Mouse (Mus musculus): Measurements from ENCODE around the gene Capn3. TPM values are rescaled to one million over a fixed set of nuclear protein-coding genes. Genes with fewer than 3 reads are reported as not detected.

Gene Capn3
- polyA plus RNA-seq, 1 experiment from 2014 or later = 1.7 TPM

DNA sequence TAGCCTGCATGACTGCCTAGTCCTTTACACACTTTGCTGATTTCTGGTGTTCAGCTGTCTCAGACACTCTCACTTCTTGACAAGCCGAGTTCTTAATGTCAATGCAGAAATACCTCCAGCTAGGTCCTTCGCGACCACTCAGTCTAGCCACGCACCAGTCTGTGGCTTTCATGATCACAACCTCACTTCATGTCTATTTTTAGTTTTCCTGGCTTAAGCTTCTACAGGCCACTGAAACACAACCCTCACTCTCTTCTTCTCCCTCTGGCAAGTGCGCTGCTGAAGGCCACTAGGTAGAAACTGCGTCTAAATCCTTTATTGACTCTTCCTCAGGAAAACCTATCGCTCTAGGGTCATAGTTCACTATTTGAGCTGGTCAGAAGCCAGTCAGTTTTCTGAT, 7.5 kb downstream of the Capn3 start:
- no peak for ATAC-seq
- Histone ChIP-seq H3K4me2 (replicated peaks) (no peak overlapping the region), H3K4me1 (replicated peaks) (no peaks in the 10 kb centered on the region), H3K27me3 (no peaks in the 10 kb centered on the region), H3K36me3 (no peaks in the 10 kb centered on the region), H3K27ac (no peak overlapping the region), H3K9me3 (no peaks in the 10 kb centered on the region), H3K4me3 (replicated peaks) (no peak overlapping the region), H3K9ac (replicated peaks) (no peak overlapping the region)
- WGBS = 93% methylated on average over 7 of the region's 7 CpGs

GRCm38 (mm10) chr2:120464091-120464490, 8.3 kb downstream of the Capn3 start:
- WGBS = 79% methylated on average over 8 of the region's 8 CpGs
- Histone ChIP-seq H3K4me1 (replicated peaks) (no peaks in the 10 kb centered on the region), H3K4me3 (replicated peaks) (no peak overlapping the region), H3K36me3 (no peaks in the 10 kb centered on the region), H3K27me3 (no peaks in the 10 kb centered on the region), H3K27ac (no peak overlapping the region), H3K9ac (replicated peaks) (no peak overlapping the region), H3K4me2 (replicated peaks) (no peak overlapping the region), H3K9me3 (no peaks in the 10 kb centered on the region)
- no peak for ATAC-seq

DNA sequence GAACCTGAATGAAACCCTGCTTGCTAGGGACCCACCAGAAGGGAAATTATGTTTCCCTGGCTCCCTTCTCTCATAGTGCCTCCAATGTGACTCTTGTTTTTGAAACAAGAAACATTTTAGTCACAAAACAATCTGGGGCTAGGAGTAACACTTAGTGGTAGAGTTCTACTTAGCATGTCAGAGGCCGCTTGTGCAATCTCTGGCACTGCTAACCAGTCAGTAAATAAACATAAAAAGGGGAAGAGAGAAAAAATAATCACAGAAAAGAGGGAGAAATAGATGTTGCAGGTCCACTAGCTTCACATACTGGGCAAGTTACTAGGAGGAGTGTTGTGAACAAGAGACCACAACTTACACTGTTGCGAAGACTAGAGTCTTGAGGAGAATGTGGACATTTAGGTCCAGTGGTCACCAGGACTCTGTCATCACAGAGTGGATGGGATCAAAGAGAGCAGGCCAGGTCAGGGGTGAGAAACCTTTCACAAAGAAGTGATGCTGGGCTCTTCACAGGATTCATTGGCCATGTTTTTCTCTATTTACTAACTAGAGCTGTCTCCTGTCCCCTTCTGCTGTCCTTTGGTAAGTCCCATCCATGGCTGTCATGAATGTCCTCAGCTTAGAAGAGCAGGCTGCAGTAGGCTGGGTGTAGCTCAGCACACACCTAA, 9.0 kb downstream of the Capn3 start:
- H3K9me3 ChIP-seq = no peaks in the 10 kb centered on the region
- H3K4me3 ChIP-seq (replicated peaks) = no peak overlapping the region
- no peak overlapping the region for H3K9ac ChIP-seq (replicated peaks)
- H3K4me2 ChIP-seq (replicated peaks) = no peak overlapping the region
- H3K4me1 ChIP-seq (replicated peaks) = no peaks in the 10 kb centered on the region
- no peaks in the 10 kb centered on the region for H3K27me3 ChIP-seq
- no peak overlapping the region for H3K27ac ChIP-seq
- no peak for ATAC-seq
- WGBS = 95% methylated on average over 2 of the region's 2 CpGs
- no peaks in the 10 kb centered on the region for H3K36me3 ChIP-seq

- WGBS = 92% methylated on average over 5 of the region's 5 CpGs
- no peak overlapping the region for H3K27ac ChIP-seq
- no peak for ATAC-seq
- no peaks in the 10 kb centered on the region for H3K27me3 ChIP-seq
- no peak overlapping the region for H3K9ac ChIP-seq (replicated peaks)
- H3K36me3 ChIP-seq = no peaks in the 10 kb centered on the region
- H3K4me2 ChIP-seq (replicated peaks) = no peak overlapping the region
- no peaks in the 10 kb centered on the region for H3K4me1 ChIP-seq (replicated peaks)
- no peaks in the 10 kb centered on the region for H3K9me3 ChIP-seq
- no peak overlapping the region for H3K4me3 ChIP-seq (replicated peaks)
These were observed 9.6 kb downstream of the Capn3 start for GRCm38 (mm10) chr2:120465397-120465785.

GRCm38 (mm10) chr2:120468011-120468410, 12.2 kb downstream of the Capn3 start:
- no peaks in the 10 kb centered on the region for H3K9me3 ChIP-seq
- no peak overlapping the region for H3K4me2 ChIP-seq (replicated peaks)
- H3K27me3 ChIP-seq = no peaks in the 10 kb centered on the region
- no peak overlapping the region for H3K9ac ChIP-seq (replicated peaks)
- no peak overlapping the region for H3K27ac ChIP-seq
- no peak overlapping the region for H3K4me3 ChIP-seq (replicated peaks)
- no peaks in the 10 kb centered on the region for H3K36me3 ChIP-seq
- ATAC-seq = no peak
- H3K4me1 ChIP-seq (replicated peaks) = no peaks in the 10 kb centered on the region

DNA sequence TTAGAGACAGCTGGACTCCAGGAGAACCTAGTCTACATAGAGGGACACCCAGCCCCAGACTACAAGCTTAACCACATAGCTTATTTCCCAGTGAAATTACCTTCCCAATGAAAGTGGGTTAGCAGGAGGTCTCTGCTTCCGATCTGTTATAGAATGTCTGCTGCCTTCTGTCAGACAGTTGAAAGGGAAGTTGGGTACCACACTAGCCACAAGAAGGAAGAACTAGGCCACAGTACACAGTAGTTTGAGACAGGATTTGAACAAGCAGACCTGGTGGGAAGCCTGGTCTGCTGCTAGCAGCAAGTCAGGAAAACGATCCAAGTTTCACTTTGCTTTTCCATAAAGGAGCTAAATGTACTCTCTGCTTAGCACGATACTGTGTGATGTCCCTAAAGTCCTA, 13.4 kb downstream of the Capn3 start:
- Histone ChIP-seq H3K4me2 (replicated peaks) (no peak overlapping the region), H3K9ac (replicated peaks) (no peak overlapping the region), H3K9me3 (peaks cover 6% of the 10 kb centered on the region; the same call in 1 of the 2 replicates), H3K27ac (no peak overlapping the region), H3K27me3 (no peaks in the 10 kb centered on the region), H3K36me3 (no peaks in the 10 kb centered on the region), H3K4me3 (replicated peaks) (no peak overlapping the region), H3K4me1 (replicated peaks) (no peaks in the 10 kb centered on the region)
- ATAC-seq = no peak
- WGBS = 86% methylated on average over 3 of the region's 3 CpGs

DNA sequence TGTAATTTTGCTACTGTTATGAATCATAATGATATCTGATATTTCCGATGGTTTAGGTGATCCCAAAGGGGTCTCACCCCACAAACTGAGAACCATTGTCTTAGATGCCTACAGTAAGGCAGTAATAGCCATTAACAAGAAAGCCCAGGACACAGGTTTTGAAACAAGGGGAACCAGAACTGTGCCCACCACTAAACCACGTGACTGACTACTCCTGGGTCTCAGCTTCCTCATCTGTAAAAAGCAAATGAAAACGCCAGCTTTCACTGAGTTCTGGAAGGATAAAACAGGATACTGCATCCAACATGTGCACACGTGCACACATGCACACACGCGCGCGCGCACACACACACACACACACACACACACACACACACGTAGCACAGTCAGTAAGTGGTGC, 13.9 kb downstream of the Capn3 start:
- no peak overlapping the region for H3K4me3 ChIP-seq (replicated peaks)
- H3K9ac ChIP-seq (replicated peaks) = no peak overlapping the region
- no peak for ATAC-seq
- H3K27me3 ChIP-seq = no peaks in the 10 kb centered on the region
- no peak overlapping the region for H3K27ac ChIP-seq
- H3K4me2 ChIP-seq (replicated peaks) = no peak overlapping the region
- WGBS = 94% methylated on average over 10 of the region's 10 CpGs
- H3K9me3 ChIP-seq = peaks cover 6% of the 10 kb centered on the region; the same call in 1 of the 2 replicates
- no peaks in the 10 kb centered on the region for H3K4me1 ChIP-seq (replicated peaks)
- no peaks in the 10 kb centered on the region for H3K36me3 ChIP-seq

DNA sequence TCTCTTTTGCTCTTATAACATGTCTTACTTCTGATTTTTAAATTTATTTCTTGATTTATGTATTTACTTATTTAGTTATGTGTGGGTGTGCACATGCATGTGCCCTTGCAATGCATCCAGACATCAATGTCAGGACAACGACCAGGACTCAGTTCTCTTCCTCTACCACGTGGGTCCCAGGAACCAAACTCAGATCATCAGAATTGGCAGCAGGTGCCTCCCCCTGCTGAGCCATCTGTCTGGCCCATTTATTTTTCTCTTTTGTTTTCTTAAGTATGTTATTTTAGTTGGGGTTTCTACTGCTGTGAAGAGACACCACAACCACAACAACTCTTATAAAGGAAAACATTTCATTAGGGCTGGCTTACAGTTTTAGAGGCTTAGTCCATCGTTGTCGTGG, 15.0 kb downstream of the Capn3 start:
- 78% methylated on average over 4 of the region's 4 CpGs for WGBS

GRCm38 (mm10) chr2:120476277-120477087, 20.7 kb downstream of the Capn3 start:
- H3K36me3 ChIP-seq = no peaks in the 10 kb centered on the region
- no peak overlapping the region; the same call in 1 of the 2 replicates for H3K9ac ChIP-seq (replicated peaks)
- WGBS = 35% methylated on average over 13 of the region's 13 CpGs
- no peak overlapping the region for H3K4me2 ChIP-seq (replicated peaks)
- H3K4me3 ChIP-seq (replicated peaks) = no peak overlapping the region
- H3K27me3 ChIP-seq = no peaks in the 10 kb centered on the region
- H3K9me3 ChIP-seq = peaks cover 6% of the 10 kb centered on the region; the same call in 1 of the 2 replicates
- no peak for ATAC-seq
- peaks cover 7% of the 10 kb centered on the region for H3K4me1 ChIP-seq (replicated peaks)
- H3K27ac ChIP-seq = no peak overlapping the region

More for the DNA sequence above, 15.0 kb downstream of the Capn3 start:
- H3K9me3 ChIP-seq = peaks cover 6% of the 10 kb centered on the region; the same call in 1 of the 2 replicates
- no peak overlapping the region for H3K4me3 ChIP-seq (replicated peaks)
- no peak overlapping the region for H3K4me2 ChIP-seq (replicated peaks)
- H3K27me3 ChIP-seq = no peaks in the 10 kb centered on the region
- no peak overlapping the region for H3K27ac ChIP-seq
- H3K36me3 ChIP-seq = no peaks in the 10 kb centered on the region
- H3K4me1 ChIP-seq (replicated peaks) = no peaks in the 10 kb centered on the region
- ATAC-seq = no peak
- no peak overlapping the region for H3K9ac ChIP-seq (replicated peaks)

DNA sequence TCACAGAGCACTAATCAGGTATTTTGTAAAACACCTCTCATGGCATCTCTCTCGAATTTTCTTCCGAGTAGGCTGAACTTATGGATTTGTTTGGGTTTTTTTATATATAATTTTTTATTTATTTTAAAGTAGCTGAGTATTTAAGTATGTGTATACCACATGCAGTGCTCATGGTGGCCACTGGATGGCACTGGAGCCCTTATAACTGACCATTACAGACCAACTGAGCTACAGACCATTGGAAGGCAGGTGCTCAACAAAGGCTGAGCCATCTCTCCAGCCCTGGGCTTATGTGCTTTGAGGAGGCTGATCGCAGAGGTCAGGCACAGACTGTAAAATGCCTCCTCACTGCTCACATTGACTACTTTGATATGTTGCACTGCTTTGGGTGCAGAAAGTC, 22.8 kb downstream of the Capn3 start:
- 54% methylated on average over 3 of the region's 3 CpGs for WGBS
- ATAC-seq = no peak
- Histone ChIP-seq H3K9ac (replicated peaks) (no peak overlapping the region), H3K27ac (no peak overlapping the region), H3K4me3 (replicated peaks) (no peak overlapping the region), H3K4me1 (replicated peaks) (peaks cover 7% of the 10 kb centered on the region), H3K4me2 (replicated peaks) (no peak overlapping the region), H3K27me3 (no peaks in the 10 kb centered on the region), H3K9me3 (peaks cover 6% of the 10 kb centered on the region; the same call in 1 of the 2 replicates), H3K36me3 (no peaks in the 10 kb centered on the region)

DNA sequence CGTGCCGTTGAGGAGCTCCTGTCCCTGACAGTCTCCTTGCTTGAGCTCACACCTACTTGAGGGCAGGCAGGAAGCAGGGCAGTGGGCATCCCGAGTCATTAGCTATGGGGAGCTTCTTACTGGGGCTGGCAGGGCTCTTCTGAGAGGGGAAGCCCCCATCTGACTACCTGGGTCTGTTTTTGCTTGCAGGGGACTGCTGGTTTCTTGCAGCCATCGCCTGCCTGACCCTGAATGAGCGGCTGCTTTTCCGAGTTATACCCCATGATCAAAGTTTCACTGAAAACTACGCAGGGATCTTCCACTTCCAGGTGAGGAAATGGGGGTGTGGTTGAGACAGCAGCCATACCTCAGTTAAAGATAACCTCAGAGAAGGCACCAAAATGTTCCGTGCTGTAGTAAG, 26.1 kb downstream of the Capn3 start:
- no peak overlapping the region for H3K27ac ChIP-seq
- H3K9ac ChIP-seq (replicated peaks) = no peak overlapping the region
- no peaks in the 10 kb centered on the region for H3K9me3 ChIP-seq
- no peak overlapping the region for H3K4me2 ChIP-seq (replicated peaks)
- H3K36me3 ChIP-seq = no peaks in the 10 kb centered on the region
- no peak overlapping the region for H3K4me3 ChIP-seq (replicated peaks)
- H3K4me1 ChIP-seq (replicated peaks) = no peaks in the 10 kb centered on the region
- no peaks in the 10 kb centered on the region for H3K27me3 ChIP-seq
- WGBS = 86% methylated on average over 8 of the region's 8 CpGs
- no peak for ATAC-seq

DNA sequence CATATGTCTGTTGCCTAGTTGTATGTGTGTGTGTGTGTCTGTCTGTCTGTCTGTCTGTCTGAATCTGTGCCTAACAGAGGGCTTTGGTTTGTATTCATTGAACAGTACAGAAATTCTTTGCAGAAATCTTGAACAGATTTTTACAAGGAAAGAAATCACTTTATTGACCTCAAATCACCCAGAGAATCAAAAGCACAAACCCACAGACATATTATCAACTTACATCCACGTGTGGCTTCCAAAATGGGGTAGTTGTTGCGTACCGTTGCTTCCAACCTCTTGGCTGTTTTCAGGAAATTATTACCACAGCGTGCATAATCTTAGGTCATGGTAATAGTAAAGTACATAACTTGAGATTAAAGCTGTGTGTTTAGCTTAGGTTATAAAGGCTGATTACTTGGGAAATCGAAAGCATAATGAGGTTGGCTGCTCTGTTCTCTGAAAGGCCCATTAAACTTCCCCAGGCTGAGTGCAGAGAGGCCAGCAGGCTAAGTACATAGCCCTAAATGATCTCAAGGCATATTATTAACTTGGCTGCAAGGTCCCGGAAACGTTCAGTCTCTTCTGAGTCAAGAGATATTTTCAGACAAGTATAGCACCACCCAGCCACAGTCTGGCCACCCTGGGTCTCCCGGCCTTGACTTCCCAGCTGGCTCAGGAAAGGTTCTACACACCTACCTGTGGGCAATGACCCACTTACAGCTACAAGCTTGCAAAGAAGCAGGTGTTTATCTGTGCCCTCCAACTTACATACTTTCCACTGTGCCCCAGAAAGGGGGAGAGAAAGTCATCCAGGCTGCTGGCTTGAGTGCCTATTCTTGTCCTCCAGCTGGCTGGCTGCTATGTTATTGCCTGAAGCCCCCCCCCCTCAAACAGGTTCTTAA, 26.9 kb downstream of the Capn3 start:
- no peaks in the 10 kb centered on the region for H3K27me3 ChIP-seq
- no peak overlapping the region for H3K27ac ChIP-seq
- H3K9ac ChIP-seq (replicated peaks) = no peak overlapping the region
- H3K4me1 ChIP-seq (replicated peaks) = no peaks in the 10 kb centered on the region
- no peak overlapping the region for H3K4me2 ChIP-seq (replicated peaks)
- no peaks in the 10 kb centered on the region for H3K36me3 ChIP-seq
- no peaks in the 10 kb centered on the region for H3K9me3 ChIP-seq
- ATAC-seq = no peak
- H3K4me3 ChIP-seq (replicated peaks) = no peak overlapping the region
- WGBS = 77% methylated on average over 8 of the region's 8 CpGs

All from midbrain, embryonic 13.5 days (tissue).